Mouse (Mus musculus) cerebellum, adult 2 months (tissue): ENCODE data around the gene Ndufb7.
"Not testable (repeated sequence)": the region's sequence is repeated elsewhere in the genome, so short reads cannot be mapped to it uniquely, and the experiment has no call there.

Source experiments
- CTCF ChIP-seq: fragments of 200-500 bp; IDR thresholded peaks from 2 replicates; pipeline ENCODE4 v1.5.1; 2011; ENCODE audit warnings: low read depth, mild to moderate bottlenecking, control low read depth, low read length, moderate library complexity, borderline replicate concordance; ENCODE audit not compliant: insufficient read depth
- POLR2A ChIP-seq: fragments of 200-500 bp; IDR thresholded peaks from 2 replicates; pipeline ENCODE4 v1.6.1; 2011; ENCODE audit warnings: low read length, control low read depth, borderline replicate concordance; ENCODE audit not compliant: insufficient read depth

DNA sequence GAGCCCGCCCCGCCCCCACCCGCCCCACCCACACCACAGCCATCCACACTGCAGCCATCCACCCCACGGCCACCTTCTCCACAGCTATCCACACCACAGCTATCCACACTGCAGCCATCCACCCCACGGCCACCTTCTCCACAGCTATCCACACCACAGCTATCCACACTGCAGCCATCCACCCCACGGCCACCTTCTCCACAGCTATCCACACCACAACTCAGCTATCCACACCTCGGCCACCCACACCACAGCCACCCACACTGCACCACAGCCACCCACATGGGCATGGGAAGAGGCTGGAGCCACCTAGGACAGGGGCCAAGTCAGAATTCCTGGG is 4.5 kb downstream of the Ndufb7 start:
- not testable (repeated sequence) for TF ChIP-seq CTCF, POLR2A
